Mouse (Mus musculus): ENCODE measurements around the gene Trim80. TPM values are rescaled to one million over a fixed set of nuclear protein-coding genes. Genes with fewer than 3 reads are reported as not detected.

Trim80 gene
- total and polyA plus RNA-seq, 3 experiments, result not detected

DNA sequence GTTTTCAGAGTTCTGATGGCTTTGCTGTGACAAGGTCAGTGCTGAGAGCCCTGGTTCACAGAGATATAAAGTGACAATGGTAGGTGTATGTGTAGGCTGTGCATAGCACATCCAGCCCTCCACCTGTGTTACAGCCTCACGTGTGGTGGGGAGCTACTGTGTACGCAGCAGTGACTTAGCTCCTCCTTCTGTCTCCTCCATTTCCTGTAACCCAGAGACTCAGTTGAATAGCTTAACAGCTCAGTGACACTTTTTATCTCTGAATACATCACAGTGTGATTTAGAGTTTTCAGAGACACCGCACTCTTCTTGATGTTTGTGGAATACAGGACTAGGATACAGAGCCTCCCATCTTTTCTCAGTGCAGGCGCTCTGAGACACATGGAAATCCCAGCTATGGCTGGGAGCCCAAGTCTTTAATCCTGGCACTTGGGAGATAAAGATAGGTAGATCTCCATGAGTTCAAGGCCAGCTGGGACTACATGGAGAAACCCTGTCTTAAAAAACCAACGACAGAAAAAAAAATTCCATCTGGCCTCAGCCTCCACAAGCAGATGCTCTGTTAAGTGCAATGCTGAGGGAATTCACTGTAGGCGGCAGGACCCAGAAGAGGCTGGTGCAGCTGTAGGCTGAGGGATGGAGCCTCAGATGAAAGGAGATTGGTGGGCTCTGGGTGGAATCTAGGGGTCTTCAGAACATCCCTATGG is 41.4 kb downstream of the Trim80 start:
- no peak for DNase-seq (ENCODE audit: low read depth, low spot score)
- Histone ChIP-seq H3K36me3 (ENCODE audit: control insufficient read depth in 1 of 2, insufficient read depth in 2 of 2, low read length in 2 of 2) (peaks cover 2 to 20% of the 10 kb centered on the region in 2 experiments; a peak in 3 of 4 replicates), H3K9me3 (replicated peaks; ENCODE audit: insufficient read depth, low read length) (no peaks in the 10 kb centered on the region), H3K27me3 (ENCODE audit: control insufficient read depth in 1 of 2, insufficient read depth in 2 of 2, low read length in 2 of 2) (no peaks in the 10 kb centered on the region), H3K27ac (ENCODE audit: control insufficient read depth, low read depth, low read length) (no peak overlapping the region), H3K9ac (ENCODE audit: control insufficient read depth, low read depth, low read length, poor library complexity, severe bottlenecking) (no peak overlapping the region), H3K4me3 (ENCODE audit: control insufficient read depth in 1 of 2, insufficient read depth in 1 of 2, low read depth in 2 of 2, low read length in 2 of 2) (no peak overlapping the region), H3K4me1 (ENCODE audit: control insufficient read depth in 1 of 2, insufficient read depth in 2 of 2, low read length in 2 of 2) (peaks cover 9 to 19% of the 10 kb centered on the region in 2 experiments), H3K79me2 (ENCODE audit: control insufficient read depth, insufficient read depth, low read length, poor library complexity) (no peaks in the 10 kb centered on the region; the same call in 1 of the 2 replicates)
- TF ChIP-seq GABPA (IDR thresholded peaks at IDR 0.05; ENCODE audit: low read depth, low read length), result no peak

DNA sequence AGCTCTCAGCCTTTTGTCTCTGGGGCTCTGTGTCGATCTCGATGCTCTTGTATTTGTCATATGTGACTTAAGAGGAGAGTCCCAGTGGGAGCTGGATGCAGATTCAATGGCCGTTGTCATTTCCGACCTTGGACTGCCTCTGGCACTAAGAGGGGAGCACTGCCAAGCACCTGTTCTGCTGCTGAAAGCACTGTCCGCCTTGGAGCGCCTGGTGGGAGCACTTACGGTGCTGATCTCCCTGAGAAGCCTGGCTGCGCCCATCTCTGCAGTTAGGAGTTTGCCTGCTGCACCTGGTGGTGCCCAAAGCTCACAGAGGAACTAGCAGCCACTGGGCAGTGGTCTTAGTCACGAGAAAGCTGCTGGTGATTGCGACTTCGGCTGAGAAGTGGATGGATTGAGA is 42.9 kb downstream of the Trim80 start:
- DNase-seq (ENCODE audit: low read depth, low spot score), result no peak
- Histone ChIP-seq H3K4me1 (ENCODE audit: control insufficient read depth in 1 of 2, insufficient read depth in 2 of 2, low read length in 2 of 2) (peaks cover 7 to 8% of the 10 kb centered on the region in 2 experiments), H3K27ac (ENCODE audit: control insufficient read depth, low read depth, low read length) (no peak overlapping the region), H3K4me3 (ENCODE audit: control insufficient read depth in 1 of 2, insufficient read depth in 1 of 2, low read depth in 2 of 2, low read length in 2 of 2) (no peak overlapping the region), H3K36me3 (ENCODE audit: control insufficient read depth in 1 of 2, insufficient read depth in 2 of 2, low read length in 2 of 2) (peaks cover 2 to 15% of the 10 kb centered on the region in 2 experiments; a peak in 3 of 4 replicates), H3K27me3 (ENCODE audit: control insufficient read depth in 1 of 2, insufficient read depth in 2 of 2, low read length in 2 of 2) (no peaks in the 10 kb centered on the region), H3K79me2 (ENCODE audit: control insufficient read depth, insufficient read depth, low read length, poor library complexity) (no peaks in the 10 kb centered on the region; the same call in 1 of the 2 replicates), H3K9me3 (replicated peaks; ENCODE audit: insufficient read depth, low read length) (no peaks in the 10 kb centered on the region), H3K9ac (ENCODE audit: control insufficient read depth, low read depth, low read length, poor library complexity, severe bottlenecking) (no peak overlapping the region)
- no peak for TF ChIP-seq MAFK (IDR thresholded peaks at IDR 0.05; ENCODE audit: borderline replicate concordance, low read depth, low read length)
- no peak for TF ChIP-seq JUND (IDR thresholded peaks at IDR 0.05; ENCODE audit: low read depth, low read length)
- no peak for TF ChIP-seq POLR2A (IDR thresholded peaks at IDR 0.05; ENCODE audit: control insufficient read depth in 1 of 2, insufficient read depth in 1 of 2, low read depth in 1 of 2, low read length in 2 of 2, poor library complexity in 1 of 2)
- TF ChIP-seq HCFC1 (IDR thresholded peaks at IDR 0.05; ENCODE audit: low read depth, low read length), result no peak
- no peak for TF ChIP-seq CHD1 (IDR thresholded peaks at IDR 0.05; ENCODE audit: low read depth, low read length)
- TF ChIP-seq ZNF384 (IDR thresholded peaks at IDR 0.05; ENCODE audit: low read depth, low read length), result no peak
- TF ChIP-seq CHD2 (IDR thresholded peaks at IDR 0.05; ENCODE audit: low read length), result no peak
- no peak for TF ChIP-seq GATA1 (IDR thresholded peaks at IDR 0.05; ENCODE audit: low read depth, low read length)
- TF ChIP-seq BHLHE40 (IDR thresholded peaks at IDR 0.05; ENCODE audit: borderline replicate concordance, low read depth, low read length), result no peak
- TF ChIP-seq MEF2A (IDR thresholded peaks at IDR 0.05; ENCODE audit: extremely low read depth, insufficient replicate concordance, low read depth, low read length, poor library complexity, severe bottlenecking), result no peak
- no peak for TF ChIP-seq TCF12 (IDR thresholded peaks at IDR 0.05; ENCODE audit: low read depth, low read length)
- TF ChIP-seq E2F4 (IDR thresholded peaks at IDR 0.05; ENCODE audit: borderline replicate concordance, low read depth, low read length), result no peak
- no peak for TF ChIP-seq UBTF (IDR thresholded peaks at IDR 0.05; ENCODE audit: borderline replicate concordance, insufficient read depth, low read depth, low read length)
- TF ChIP-seq NELFE (IDR thresholded peaks at IDR 0.05; ENCODE audit: low read depth, low read length), result no peak
- no peak for TF ChIP-seq EP300 (IDR thresholded peaks at IDR 0.05; ENCODE audit: low read depth in 1 of 2, low read length in 2 of 2)
- TF ChIP-seq SIN3A (IDR thresholded peaks at IDR 0.05; ENCODE audit: low read length), result no peak
- TF ChIP-seq MAX (IDR thresholded peaks at IDR 0.05; ENCODE audit: low read length), result no peak
